Mouse (Mus musculus) adrenal gland, postnatal 25 days (tissue): ENCODE measurements around the gene Rps27l. TPM values are rescaled to one million over a fixed set of nuclear protein-coding genes. Genes with fewer than 3 reads are reported as not detected.
A peak's percentile ranks its signal among the peaks of the same experiment; 100 is the strongest.

Source experiments
- DNase-seq: peaks from one replicate; pipeline ENCODE4 v3.0.0; 2021; ENCODE audit warnings: mixed read lengths
- total RNA-seq: library from RNA; stranded (reverse); gene quantifications from 2 replicates; pipeline ENCODE4 v1.2.3, GENCODE M21; 2021

Rps27l gene
- total RNA-seq, 1 experiment from 2014 or later, result 278 TPM

- DNase-seq, result no peak
These were observed 25.2 kb upstream of the Rps27l start for GRCm38 (mm10) chr9:66920488-66921279.

DNA sequence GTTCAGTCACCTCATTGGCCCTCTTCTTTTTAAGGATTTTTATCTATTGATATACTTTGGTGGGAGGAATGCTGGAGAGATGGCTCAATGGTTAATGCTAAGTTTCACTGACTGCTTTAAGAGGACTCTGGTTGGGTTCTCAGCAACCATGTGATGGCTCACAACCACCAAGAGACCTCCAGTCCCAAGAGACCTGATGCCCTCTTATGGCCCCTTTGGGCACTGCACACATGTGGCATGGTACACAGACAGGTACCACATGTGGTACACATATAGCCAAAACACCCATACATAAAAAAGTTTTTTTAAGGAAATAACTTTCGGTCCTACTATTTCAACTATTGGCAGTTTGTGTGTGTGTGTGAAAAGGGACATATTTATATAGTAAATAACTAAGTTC lies 23.8 kb upstream of the Rps27l start:
- DNase-seq, result no peak

- no peak for DNase-seq
These were observed 20.0 kb upstream of the Rps27l start for GRCm38 (mm10) chr9:66925853-66926252.

DNA sequence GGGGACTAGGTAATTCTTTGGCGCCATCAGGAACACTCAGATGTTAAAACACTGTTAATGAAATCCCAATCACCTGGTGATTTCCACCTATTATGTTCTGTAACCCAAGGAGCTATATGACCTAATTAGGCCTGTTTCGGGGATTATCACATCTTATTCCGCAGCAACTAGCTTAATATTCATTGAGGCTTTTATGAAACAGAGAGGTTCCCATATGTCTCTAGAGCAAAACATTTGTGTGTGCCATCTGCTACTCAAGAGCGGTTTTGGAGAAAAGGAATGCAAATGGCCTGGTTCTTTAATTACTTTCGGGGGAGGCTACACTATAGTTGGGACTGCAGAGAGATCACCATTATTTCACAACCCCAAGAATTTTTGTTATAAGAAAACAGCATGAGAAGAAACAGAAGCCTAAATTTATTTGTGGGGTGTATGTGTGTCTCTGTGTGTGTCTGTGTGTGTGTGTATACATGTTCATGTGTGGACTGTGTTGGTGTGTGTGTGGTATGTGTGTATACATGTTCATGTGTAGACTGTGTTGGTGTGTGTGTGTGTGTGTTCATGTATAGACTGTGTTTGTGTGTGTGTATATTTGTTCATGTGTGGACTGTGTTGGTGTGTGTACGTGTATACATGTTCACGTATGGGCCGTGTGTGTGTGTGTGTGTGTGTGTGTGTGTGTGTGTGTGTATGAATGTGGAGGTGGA lies 18.0 kb upstream of the Rps27l start:
- no peak for DNase-seq

- no peak for DNase-seq
These were observed 15.5 kb upstream of the Rps27l start for GRCm38 (mm10) chr9:66930351-66930750.

DNA sequence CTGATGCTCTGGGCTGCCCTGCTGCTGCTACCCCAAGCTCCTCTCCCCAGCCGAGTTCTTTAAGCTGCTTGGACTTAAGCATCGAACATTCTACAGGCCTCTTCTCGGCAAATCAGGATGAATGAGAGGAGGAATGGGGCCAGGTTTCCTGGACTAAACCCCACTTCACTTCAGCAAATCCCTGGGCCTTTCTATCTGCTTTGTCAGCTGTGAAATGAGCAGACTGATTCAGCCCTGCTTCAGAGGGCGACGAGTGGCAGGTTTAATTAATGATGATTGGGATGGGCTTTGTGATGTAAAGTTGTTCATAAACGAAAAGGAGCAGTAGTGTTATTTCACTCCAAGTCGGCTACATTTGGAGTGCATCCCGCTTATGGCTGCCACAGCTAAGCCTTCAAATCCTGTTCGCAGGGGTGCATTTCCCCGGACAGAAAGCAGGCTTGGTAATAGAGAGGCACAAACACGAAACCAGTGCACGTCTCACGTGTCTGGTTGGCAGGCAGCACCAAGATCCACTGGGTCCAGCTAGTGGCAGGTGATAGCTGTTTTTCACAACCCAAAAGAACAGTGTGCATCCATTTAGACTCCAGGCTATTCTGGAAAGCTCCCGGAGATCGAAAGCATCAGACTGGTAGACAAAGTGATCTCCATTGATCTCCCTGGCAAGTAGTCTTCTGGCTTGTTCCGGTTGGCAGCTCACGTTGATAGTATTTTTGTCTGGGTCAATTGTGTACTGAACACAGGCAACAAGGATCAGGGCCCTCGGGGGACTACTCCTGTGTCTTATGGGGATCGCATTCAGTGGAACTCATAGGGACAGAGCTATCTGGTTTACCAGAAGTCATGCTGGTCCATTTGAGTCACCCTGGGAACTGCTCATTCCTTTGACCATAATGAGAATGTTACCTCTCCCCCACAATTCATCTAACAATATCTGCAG lies 11.7 kb upstream of the Rps27l start:
- no peak for DNase-seq

- DNase-seq, result peak; percentile 46
These were observed 8.4 kb upstream of the Rps27l start for GRCm38 (mm10) chr9:66937507-66937906.

- DNase-seq, result peak; percentile 6
These were observed 7.0 kb upstream of the Rps27l start for GRCm38 (mm10) chr9:66938836-66939235.

GRCm38 (mm10) chr9:66945161-66945560 lies 725 bp upstream of the Rps27l start:
- DNase-seq, result no peak

GRCm38 (mm10) chr9:66948536-66948935 lies 2.6 kb downstream of the Rps27l start:
- no peak for DNase-seq

DNA sequence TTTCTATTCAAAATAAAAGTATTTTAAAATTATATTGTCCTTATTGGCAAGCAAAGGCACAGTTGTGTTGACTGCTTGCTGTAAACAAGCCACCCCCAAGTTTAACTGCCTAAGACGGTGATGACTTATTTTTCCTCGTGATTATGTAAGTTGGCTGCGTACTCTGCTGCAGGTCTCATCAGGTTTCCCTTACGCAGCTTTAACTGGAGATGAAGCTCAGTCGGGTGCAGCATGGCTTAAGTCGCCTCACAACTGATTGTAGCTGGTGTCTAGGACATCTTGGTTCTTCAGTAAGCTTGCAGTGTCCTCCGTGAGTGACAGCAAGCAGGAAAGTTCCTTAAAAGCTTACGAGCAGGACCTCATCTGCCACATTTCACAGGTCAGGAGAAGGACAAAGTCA lies 6.4 kb downstream of the Rps27l start:
- no peak for DNase-seq

DNA sequence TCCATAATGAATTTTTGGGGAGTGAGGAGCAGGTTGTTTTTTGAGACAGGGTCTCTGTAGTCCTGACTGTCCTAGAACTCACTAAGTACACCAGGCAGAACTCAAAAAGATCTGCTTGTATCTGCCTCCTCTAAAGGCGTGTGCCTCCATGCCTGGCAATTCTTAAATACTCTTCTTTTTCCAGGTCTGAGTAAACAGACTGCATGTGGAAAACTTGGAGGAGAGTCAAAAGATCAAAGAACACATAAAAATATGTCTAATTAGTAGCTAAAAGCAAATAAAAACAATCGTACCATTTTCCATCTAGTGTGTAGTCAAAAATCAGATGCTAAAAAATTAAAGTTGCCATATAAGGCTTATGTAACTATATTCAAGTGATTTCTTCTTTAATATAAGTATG lies 7.0 kb downstream of the Rps27l start:
- no peak for DNase-seq

DNA sequence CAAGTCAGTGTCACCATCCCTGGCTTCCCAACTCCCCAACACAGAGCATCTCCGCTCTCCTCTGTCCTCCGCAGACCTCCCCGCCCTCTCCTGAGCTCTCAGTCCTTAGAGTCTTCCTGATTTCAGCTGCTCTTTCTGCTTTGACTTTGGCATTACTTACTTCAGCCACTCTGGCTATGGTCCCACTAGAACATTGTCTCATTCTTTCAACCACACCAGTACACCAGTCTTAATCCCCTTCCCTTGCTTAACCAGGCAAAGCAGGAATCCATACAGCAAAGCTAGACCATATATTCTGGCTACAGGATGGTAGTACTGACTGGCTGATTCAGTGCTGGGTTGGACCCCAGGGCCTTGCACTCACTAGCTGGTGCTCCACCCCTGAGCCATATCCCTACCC lies 11.6 kb downstream of the Rps27l start:
- DNase-seq, result no peak

GRCm38 (mm10) chr9:66961478-66961877 lies 15.6 kb downstream of the Rps27l start:
- DNase-seq, result no peak

DNA sequence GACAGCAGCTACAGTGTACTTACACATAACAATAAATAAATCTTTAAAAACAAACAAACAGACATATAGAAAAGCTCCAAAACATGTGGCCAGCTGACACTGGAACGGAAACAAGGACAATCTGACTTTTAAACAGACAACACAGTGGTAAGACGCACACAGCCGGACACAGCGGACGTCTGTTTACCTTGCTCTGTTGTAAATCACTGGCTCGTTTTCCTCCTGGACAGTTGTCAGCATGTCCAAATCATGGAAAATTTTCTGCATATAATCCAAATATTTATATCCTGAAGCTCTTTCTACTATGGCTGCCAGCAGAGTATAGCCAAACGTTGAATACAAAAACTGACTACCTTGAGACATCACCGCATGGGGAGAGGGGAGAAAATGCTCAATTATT lies 21.6 kb downstream of the Rps27l start:
- DNase-seq, result no peak

DNA sequence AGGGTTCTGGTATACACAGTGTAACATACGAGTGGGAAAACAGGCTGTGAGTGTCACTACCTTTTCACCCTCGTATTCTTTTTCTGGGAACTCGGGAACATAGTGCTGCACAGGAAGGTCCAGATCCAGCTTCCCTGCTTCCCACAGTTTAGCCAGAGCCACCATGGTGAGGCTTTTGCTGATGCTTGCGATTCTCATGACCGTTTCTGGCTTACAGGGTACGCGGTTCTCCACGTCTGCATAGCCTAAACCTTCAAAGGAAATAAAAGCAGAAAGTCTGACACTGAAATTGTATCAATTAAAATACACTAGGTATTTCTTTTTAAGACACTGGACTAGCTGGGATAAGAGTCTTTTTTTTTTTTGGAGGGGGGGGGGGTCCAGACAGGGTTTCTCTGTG lies 25.2 kb downstream of the Rps27l start:
- DNase-seq, result no peak

GRCm38 (mm10) chr9:66974721-66975225 lies 28.9 kb downstream of the Rps27l start:
- peak; percentile 76 for DNase-seq

- peak; percentile 98 for DNase-seq
These were observed 29.4 kb downstream of the Rps27l start, which contains the start of gene Lactb for GRCm38 (mm10) chr9:66975239-66975645. Gene Lactb, minus strand, starts transcription at chr9:66975484.

DNA sequence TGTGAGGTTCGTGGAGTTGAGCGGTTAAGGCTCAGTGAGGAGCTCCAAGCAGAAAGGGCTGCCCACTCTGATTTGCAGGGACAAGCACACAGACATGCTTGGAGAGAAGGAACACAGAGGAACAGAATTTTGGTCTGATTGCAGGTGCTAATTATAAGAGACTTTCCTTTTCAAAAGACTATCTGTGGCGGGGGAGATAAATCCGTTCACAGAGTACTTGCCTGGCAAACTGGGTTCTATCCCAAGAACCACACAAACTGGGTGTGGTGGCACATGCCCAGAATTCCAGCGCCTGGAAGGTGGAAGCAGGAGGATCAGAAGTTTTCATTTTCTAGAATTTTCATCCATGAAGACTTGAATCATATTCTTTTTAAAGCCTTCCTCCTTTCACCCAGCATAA lies 31.2 kb downstream of the Rps27l start:
- DNase-seq, result no peak

DNA sequence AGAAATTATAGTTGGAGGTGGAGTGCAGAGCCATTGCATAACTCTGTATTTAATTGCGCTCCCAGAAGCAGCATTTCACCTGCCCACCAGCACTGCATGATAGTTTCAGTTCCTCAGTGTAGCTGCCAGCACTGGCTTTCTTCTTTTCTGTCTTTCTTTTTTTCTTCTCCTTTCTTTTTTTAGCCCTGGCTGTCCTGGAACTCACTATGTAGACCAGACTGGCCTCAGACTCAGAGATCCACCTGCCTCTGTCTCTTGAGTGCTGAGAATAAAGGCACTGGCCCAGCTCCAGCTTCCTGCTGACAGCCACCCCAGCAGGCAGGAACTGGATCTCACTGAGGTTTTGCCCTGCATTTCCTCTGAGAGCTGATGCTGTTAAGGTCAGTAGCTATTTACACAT lies 32.1 kb downstream of the Rps27l start:
- DNase-seq, result no peak

- no peak for DNase-seq
These were observed 32.6 kb downstream of the Rps27l start for GRCm38 (mm10) chr9:66978468-66978867.

- DNase-seq, result peak; percentile 71
These were observed 34.6 kb downstream of the Rps27l start for GRCm38 (mm10) chr9:66980458-66980857.
